Mouse (Mus musculus) kidney, postnatal 0 days (tissue): Measurements from ENCODE around the gene Fkrp. TPM values are rescaled to one million over a fixed set of nuclear protein-coding genes. Genes with fewer than 3 reads are reported as not detected.

ENCODE experiments used
- ATAC-seq: fragments of 200-750 bp; cut with Nextera tagmentation; replicated peaks from 2 replicates; pipeline ENCODE4 v1.8.0; 2017; ENCODE audit warnings: low read depth, moderate number of reproducible peaks, moderate TSS enrichment, moderate library complexity; ENCODE audit not compliant: low FRiP score
- DNase-seq: peaks from one replicate; pipeline ENCODE4 v3.0.0-alpha.2; 2016; ENCODE audit warnings: low spot score
- H3K27ac ChIP-seq: fragments of 300-500 bp; sonication (generic); 2 replicates; pipeline ENCODE4 v1.5.1; 2014; ENCODE audit warnings: mild to moderate bottlenecking
- H3K27me3 ChIP-seq: fragments of 300-500 bp; sonication (generic); 2 replicates; pipeline ENCODE4 v1.6.1; 2014; ENCODE audit warnings: low read length, mixed read lengths; ENCODE audit not compliant: insufficient read depth
- H3K36me3 ChIP-seq: fragments of 300-500 bp; sonication (generic); 2 replicates; pipeline ENCODE4 v1.6.1; 2014; ENCODE audit warnings: low read length, mixed read lengths; ENCODE audit not compliant: insufficient read depth
- H3K4me1 ChIP-seq: fragments of 300-500 bp; sonication (generic); replicated peaks from 2 replicates; pipeline ENCODE4 v1.6.1; 2014; ENCODE audit warnings: antibody characterized with exemption, low read length, mixed read lengths; ENCODE audit not compliant: insufficient read depth
- H3K4me2 ChIP-seq: fragments of 300-500 bp; sonication (generic); 2 replicates; pipeline ENCODE4 v1.6.1; 2014; ENCODE audit warnings: mild to moderate bottlenecking, low read length, moderate library complexity, mixed read lengths
- H3K4me3 ChIP-seq: fragments of 300-500 bp; sonication (generic); replicated peaks from 2 replicates; pipeline ENCODE4 v1.5.1; 2014; ENCODE audit warnings: low read depth, low read length
- H3K9ac ChIP-seq: fragments of 300-500 bp; sonication (generic); 2 replicates; pipeline ENCODE4 v1.6.1; 2014; ENCODE audit warnings: low read depth, low read length
- H3K9me3 ChIP-seq: fragments of 300-500 bp; sonication (generic); replicated peaks from 2 replicates; pipeline ENCODE4 v1.6.1; 2016; ENCODE audit warnings: low read length, inconsistent platforms, mixed read lengths
- CTCF ChIP-seq: IDR thresholded peaks from 2 replicates; pipeline ENCODE4 v1.5.1; 2016; ENCODE audit warnings: antibody characterized with exemption, low read depth, mild to moderate bottlenecking, moderate library complexity
- WGBS: fragments of 180-500 bp; shearing (Covaris S2); extraction: QIAGEN DNeasy Blood & Tissue Kit; methylation state at CpG from one replicate; pipeline ENCODE4 v1.1.7; 2014; 5-methylcytosine and 5-hydroxymethylcytosine counted together
- polyA plus RNA-seq: library from polyadenylated mRNA; unstranded; fragments of >200 nt; fragmentation: Nextera tagmentation; extraction: Ambion mirVana; gene quantifications from 2 replicates; pipeline ENCODE4 v1.2.1, GENCODE M21; 2015

The Fkrp gene
- polyA plus RNA-seq, 1 experiment from 2014 or later, result 32.0 TPM

- Histone ChIP-seq H3K4me3 (no peak overlapping the region), H3K9me3 (no peaks in the 10 kb centered on the region), H3K4me2 (no peak overlapping the region), H3K9ac (0 out of 2 replicates have a peak overlapping the region, but pooled peaks have one; percentile 8), H3K36me3 (peaks cover 29% of the 10 kb centered on the region), H3K27ac (no peak overlapping the region), H3K4me1 (0 out of 2 replicates have a peak, but pooled peaks cover 4% of the 10 kb centered on the region), H3K27me3 (no peaks in the 10 kb centered on the region)
- 58% methylated on average over 5 of the region's 5 CpGs for WGBS
- ATAC-seq, result no peak; the same call in 1 of the 2 replicates
- no peak for TF ChIP-seq CTCF
- DNase-seq, result no peak
These were observed 24.2 kb downstream of the Fkrp start for GRCm38 (mm10) chr7:16792316-16792715.

DNA sequence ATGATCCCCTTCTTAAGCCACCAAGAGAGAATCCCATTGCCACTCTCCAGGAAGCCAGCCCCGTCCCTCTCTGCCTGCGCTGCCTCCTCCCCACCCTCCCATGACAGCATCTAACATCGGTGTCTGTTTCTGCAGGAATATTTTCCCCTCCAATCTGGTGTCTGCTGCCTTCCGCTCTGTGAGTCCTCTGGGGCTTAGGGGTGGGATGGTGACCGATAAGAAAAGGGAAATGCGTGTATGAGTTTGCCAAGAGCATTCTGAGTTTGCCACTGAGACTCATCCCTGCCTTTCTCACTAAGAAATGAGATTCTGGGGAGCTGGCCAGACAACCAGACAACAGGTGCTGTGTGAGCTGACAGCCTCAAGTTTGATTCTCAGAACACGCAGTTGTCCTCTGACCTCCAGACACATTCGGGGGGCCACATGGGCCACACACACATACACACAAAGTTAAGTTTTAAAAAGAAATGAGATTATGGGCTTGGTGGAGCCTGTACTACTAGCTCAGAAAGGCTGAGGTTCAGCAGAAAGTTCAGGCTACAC lies 30.9 kb downstream of the Fkrp start:
- 79% methylated on average over 8 of the region's 8 CpGs for WGBS
- Histone ChIP-seq H3K4me2 (no peak overlapping the region), H3K4me1 (peaks cover 21% of the 10 kb centered on the region), H3K36me3 (peaks cover 8% of the 10 kb centered on the region; the same call in 1 of the 2 replicates), H3K9me3 (no peaks in the 10 kb centered on the region), H3K27me3 (no peaks in the 10 kb centered on the region), H3K4me3 (no peak overlapping the region), H3K27ac (no peak overlapping the region), H3K9ac (no peak overlapping the region)
- ATAC-seq (no peak), DNase-seq (no peak)
- no peak for TF ChIP-seq CTCF

DNA sequence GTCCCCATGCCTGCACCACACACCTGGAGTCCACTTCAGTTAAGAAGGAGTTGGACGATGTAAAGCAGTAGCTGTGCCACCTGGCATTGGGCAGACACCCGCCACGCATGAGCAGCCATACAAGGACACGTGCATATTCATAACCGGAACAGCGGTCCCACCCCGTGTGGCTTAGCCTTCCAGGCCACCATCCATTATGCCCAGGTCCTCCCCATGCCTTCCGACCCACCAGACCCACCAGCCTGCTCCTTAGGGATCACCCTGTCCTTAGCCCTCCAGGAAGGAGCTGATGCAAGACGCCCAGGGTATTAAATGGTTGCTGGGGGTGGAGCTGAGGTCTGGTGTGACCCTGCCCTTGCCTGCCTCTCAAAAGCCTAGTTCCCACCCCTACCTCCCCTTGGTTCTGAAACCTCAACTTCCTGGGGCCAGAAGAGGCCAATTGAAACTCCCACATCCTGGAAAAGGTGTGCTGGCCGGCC lies 32.0 kb downstream of the Fkrp start:
- peak; percentile 19 for ATAC-seq
- 43% methylated on average over 10 of the region's 10 CpGs for WGBS
- Histone ChIP-seq H3K4me2 (peak overlapping the region; percentile 99; the same call in 1 of the 2 replicates), H3K9ac (peak overlapping the region; percentile 49; the same call in 1 of the 2 replicates), H3K9me3 (no peaks in the 10 kb centered on the region), H3K4me1 (peaks cover 21% of the 10 kb centered on the region), H3K4me3 (no peak overlapping the region; the same call in 1 of the 2 replicates), H3K36me3 (peaks cover 6% of the 10 kb centered on the region; the same call in 1 of the 2 replicates), H3K27me3 (no peaks in the 10 kb centered on the region), H3K27ac (peak overlapping the region; percentile 76)
- no peak for TF ChIP-seq CTCF
- peak; percentile 41 for DNase-seq

GRCm38 (mm10) chr7:16783758-16784415 lies 32.6 kb downstream of the Fkrp start:
- H3K27ac ChIP-seq, result peak overlapping the region; percentile 76
- H3K4me2 ChIP-seq, result peak overlapping the region; percentile 99
- 0 out of 2 replicates have a peak, but pooled peaks cover 5% of the 10 kb centered on the region for H3K36me3 ChIP-seq
- 38% methylated on average over 17 of the region's 17 CpGs for WGBS
- no peaks in the 10 kb centered on the region for H3K27me3 ChIP-seq
- H3K9me3 ChIP-seq, result no peaks in the 10 kb centered on the region
- peak overlapping the region; percentile 66 for H3K4me3 ChIP-seq
- H3K9ac ChIP-seq, result peak overlapping the region; percentile 49
- H3K4me1 ChIP-seq, result peaks cover 21% of the 10 kb centered on the region
- ATAC-seq, result peak; percentile 30; the same call in 1 of the 2 replicates
- no peak for TF ChIP-seq CTCF
- DNase-seq, result peak; percentile 50

GRCm38 (mm10) chr7:16783224-16783688 lies 33.3 kb downstream of the Fkrp start:
- Histone ChIP-seq H3K4me1 (peaks cover 21% of the 10 kb centered on the region), H3K27me3 (no peaks in the 10 kb centered on the region), H3K36me3 (0 out of 2 replicates have a peak, but pooled peaks cover 5% of the 10 kb centered on the region), H3K4me3 (peak overlapping the region; percentile 66), H3K4me2 (peak overlapping the region; percentile 99), H3K9me3 (no peaks in the 10 kb centered on the region), H3K27ac (peak overlapping the region; percentile 76), H3K9ac (peak overlapping the region; percentile 49)
- TF ChIP-seq CTCF, result no peak
- peak; percentile 11 for DNase-seq
- 26% methylated on average over 10 of the region's 10 CpGs for WGBS
- ATAC-seq, result no peak

GRCm38 (mm10) chr7:16782555-16783125 lies 33.9 kb downstream of the Fkrp start:
- WGBS, result 5% methylated on average over 11 of the region's 11 CpGs

More at GRCm38 (mm10) chr7:16782555-16783125, 33.9 kb downstream of the Fkrp start:
- H3K27ac ChIP-seq, result no peak overlapping the region; the same call in 1 of the 2 replicates
- no peak for TF ChIP-seq CTCF
- peak overlapping the region; percentile 99 for H3K4me2 ChIP-seq
- DNase-seq (peak; percentile 16), ATAC-seq (no peak)
- H3K4me3 ChIP-seq, result peak overlapping the region; percentile 66
- H3K4me1 ChIP-seq, result peaks cover 21% of the 10 kb centered on the region
- no peaks in the 10 kb centered on the region for H3K9me3 ChIP-seq
- H3K9ac ChIP-seq, result peak overlapping the region; percentile 77
- no peaks in the 10 kb centered on the region for H3K27me3 ChIP-seq
- H3K36me3 ChIP-seq, result no peaks in the 10 kb centered on the region
